Mouse (Mus musculus): ENCODE measurements around the gene Iqgap2.

- TF ChIP-seq CTCF (IDR thresholded peaks at IDR 0.05; ENCODE audit: control insufficient read depth, insufficient read depth, insufficient read length) (no peak), MYOD1 (IDR thresholded peaks at IDR 0.05; ENCODE audit: control insufficient read depth, insufficient read length, low read depth) (no peak), USF1 (IDR thresholded peaks at IDR 0.05; ENCODE audit: low read depth) (no peak)
Observed at GRCm38 (mm10) chr13:95818941-95819340, 72.8 kb downstream of the Iqgap2 start.

Measured in C2C12 (cell line).